Mouse (Mus musculus): ENCODE results near the gene Trarg1. TPM values are rescaled to one million over a fixed set of nuclear protein-coding genes. Genes with fewer than 3 reads are reported as not detected.

Gene Trarg1
- polyA plus RNA-seq, 1 experiment from 2014 or later, result 0.61 TPM

DNA sequence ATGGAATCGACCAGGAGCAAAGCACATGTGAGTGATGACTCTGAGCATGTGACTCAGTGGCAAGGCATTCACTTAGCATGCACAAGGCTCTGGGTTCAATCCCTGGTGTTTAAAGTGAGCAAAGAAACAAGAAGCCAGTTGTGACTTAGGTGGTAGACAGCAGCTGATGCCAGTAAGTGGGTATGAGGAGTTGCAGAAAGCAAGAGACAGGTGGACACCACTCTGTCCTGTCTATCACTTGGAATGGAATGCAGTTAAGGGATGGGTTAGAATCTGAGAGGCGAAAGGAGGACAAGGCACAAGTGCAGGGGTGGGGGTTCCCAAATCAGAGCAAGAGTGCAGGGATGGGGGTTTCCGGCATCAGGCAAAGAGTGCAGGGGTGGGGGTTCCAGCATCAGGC is 12.5 kb downstream of the Trarg1 start:
- no peak overlapping the region for H3K4me3 ChIP-seq
- no peak for ATAC-seq (ENCODE audit: insufficient number of reproducible peaks, insufficient read depth, low FRiP score, low TSS enrichment)

DNA sequence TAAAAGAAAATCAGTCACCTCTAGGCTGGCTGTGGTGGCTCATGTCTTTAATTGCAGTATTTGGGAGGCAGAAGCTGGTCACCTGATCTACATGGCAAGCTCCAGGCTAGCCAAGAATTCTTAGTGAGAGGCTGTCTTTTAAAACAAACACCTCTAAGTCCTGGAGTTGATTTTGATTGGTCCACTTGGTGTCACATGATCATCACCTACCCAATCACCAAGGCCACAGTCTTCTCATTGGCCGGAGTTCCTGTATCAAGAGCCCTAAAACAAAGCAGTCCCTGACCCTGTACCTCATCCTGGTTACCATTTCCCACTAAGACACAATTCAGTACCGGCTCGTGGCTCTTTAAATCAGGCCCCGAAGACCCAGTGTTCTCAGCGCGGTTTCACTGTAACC is 16.2 kb downstream of the Trarg1 start:
- Histone ChIP-seq H3K36me3 (no peaks in the 10 kb centered on the region), H3K4me1 (no peaks in the 10 kb centered on the region), H3K4me2 (replicated peaks) (no peak overlapping the region), H3K9ac (no peak overlapping the region), H3K27me3 (no peaks in the 10 kb centered on the region), H3K27ac (no peak overlapping the region), H3K9me3 (no peaks in the 10 kb centered on the region), H3K4me3 (no peak overlapping the region)
- 65% methylated on average over 6 of the region's 6 CpGs for WGBS
- ATAC-seq (ENCODE audit: insufficient number of reproducible peaks, insufficient read depth, low FRiP score, low TSS enrichment), result no peak

More for the DNA sequence above, 12.5 kb downstream of the Trarg1 start:
- 76% methylated on average over 3 of the region's 3 CpGs for WGBS
- Histone ChIP-seq H3K36me3 (no peaks in the 10 kb centered on the region), H3K4me2 (replicated peaks) (no peak overlapping the region), H3K27ac (no peak overlapping the region), H3K4me1 (no peaks in the 10 kb centered on the region), H3K9ac (no peak overlapping the region), H3K9me3 (no peaks in the 10 kb centered on the region), H3K27me3 (no peaks in the 10 kb centered on the region)

DNA sequence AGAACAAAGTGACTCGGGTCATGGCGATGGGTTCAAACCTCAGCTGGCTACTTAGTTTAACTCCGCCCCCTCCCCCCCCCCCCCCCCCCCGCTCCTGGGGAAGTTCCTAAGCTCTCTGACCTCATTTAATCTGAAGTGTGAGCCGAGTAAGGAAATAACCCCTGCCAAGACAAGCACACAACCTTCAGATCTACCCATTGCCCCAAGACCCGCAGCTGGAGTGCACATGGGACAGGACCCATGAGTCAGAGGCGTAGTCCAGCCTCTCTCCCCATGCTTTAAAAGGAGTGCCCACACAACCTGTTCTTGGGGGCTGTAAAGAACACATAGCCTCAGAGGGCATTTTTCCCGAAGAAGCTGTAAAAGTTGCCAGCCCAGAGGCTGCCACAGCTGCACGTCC is 20.0 kb downstream of the Trarg1 start:
- WGBS, result 59% methylated on average over 8 of the region's 9 CpGs
- H3K27ac ChIP-seq, result no peak overlapping the region
- no peaks in the 10 kb centered on the region for H3K4me1 ChIP-seq
- no peak overlapping the region for H3K4me2 ChIP-seq (replicated peaks)
- ATAC-seq (ENCODE audit: insufficient number of reproducible peaks, insufficient read depth, low FRiP score, low TSS enrichment), result no peak
- no peaks in the 10 kb centered on the region for H3K27me3 ChIP-seq
- H3K4me3 ChIP-seq, result no peak overlapping the region
- H3K9ac ChIP-seq, result no peak overlapping the region
- no peaks in the 10 kb centered on the region for H3K9me3 ChIP-seq
- no peaks in the 10 kb centered on the region for H3K36me3 ChIP-seq

DNA sequence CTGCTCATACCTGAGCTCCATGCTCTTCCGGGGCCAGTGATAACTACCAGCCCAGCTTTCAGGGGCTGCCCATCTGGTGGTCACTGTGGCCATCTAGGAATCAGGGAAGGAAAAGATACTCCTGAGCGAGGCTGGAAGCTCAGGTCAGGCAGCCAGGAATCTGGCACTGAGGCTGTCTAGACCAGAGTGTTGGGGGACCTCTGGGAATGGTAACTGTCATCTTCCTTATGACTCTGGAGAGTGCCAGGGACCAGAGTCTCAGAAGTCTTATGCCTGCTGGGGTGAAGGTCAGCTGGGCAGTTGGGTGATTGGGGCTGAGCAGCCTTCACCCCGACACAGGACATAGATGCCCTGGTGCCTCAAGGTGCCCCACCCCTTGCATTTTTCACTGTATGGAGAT is 28.0 kb downstream of the Trarg1 start:
- H3K27ac ChIP-seq, result no peak overlapping the region
- H3K4me2 ChIP-seq (replicated peaks), result no peak overlapping the region
- no peaks in the 10 kb centered on the region for H3K9me3 ChIP-seq
- H3K27me3 ChIP-seq, result no peaks in the 10 kb centered on the region
- H3K4me3 ChIP-seq, result no peak overlapping the region
- peaks cover 11% of the 10 kb centered on the region for H3K4me1 ChIP-seq
- ATAC-seq (ENCODE audit: insufficient number of reproducible peaks, insufficient read depth, low FRiP score, low TSS enrichment), result no peak
- no peaks in the 10 kb centered on the region for H3K36me3 ChIP-seq
- no peak overlapping the region for H3K9ac ChIP-seq
- 81% methylated on average over 3 of the region's 3 CpGs for WGBS

- WGBS, result 97% methylated on average over 1 of the region's 1 CpGs
- Histone ChIP-seq H3K27ac (no peak overlapping the region), H3K9me3 (no peaks in the 10 kb centered on the region), H3K27me3 (no peaks in the 10 kb centered on the region), H3K4me3 (no peak overlapping the region), H3K36me3 (no peaks in the 10 kb centered on the region), H3K4me2 (replicated peaks) (no peak overlapping the region), H3K4me1 (peaks cover 11% of the 10 kb centered on the region), H3K9ac (no peak overlapping the region)
- ATAC-seq (ENCODE audit: insufficient number of reproducible peaks, insufficient read depth, low FRiP score, low TSS enrichment), result no peak
These were observed 28.5 kb downstream of the Trarg1 start for GRCm38 (mm10) chr11:76708066-76708465.

DNA sequence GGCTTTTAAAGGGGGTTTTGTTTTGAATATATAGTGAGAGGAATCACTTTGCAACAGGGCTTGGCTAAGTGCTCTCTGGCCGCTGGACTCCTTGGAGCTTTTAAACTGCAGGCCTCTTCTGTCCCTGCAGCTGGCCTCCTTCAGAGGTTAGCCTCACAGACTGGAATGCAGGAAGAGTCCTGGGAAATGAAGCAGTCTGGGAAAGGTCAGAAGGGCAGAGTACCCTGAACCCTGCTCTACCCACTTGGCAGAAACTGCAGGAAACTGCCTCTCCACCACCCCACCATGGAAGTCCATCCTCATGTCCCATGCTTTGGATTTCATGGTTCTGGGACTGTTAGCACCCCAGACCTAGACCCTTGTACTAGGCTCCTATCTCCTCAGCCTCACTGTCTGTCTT is 29.3 kb downstream of the Trarg1 start:
- peaks cover 11% of the 10 kb centered on the region for H3K4me1 ChIP-seq
- WGBS, result 38% methylated on average over 1 of the region's 1 CpGs
- no peaks in the 10 kb centered on the region for H3K27me3 ChIP-seq
- no peak overlapping the region for H3K4me2 ChIP-seq (replicated peaks)
- ATAC-seq (ENCODE audit: insufficient number of reproducible peaks, insufficient read depth, low FRiP score, low TSS enrichment), result no peak
- no peak overlapping the region for H3K9ac ChIP-seq
- H3K36me3 ChIP-seq, result no peaks in the 10 kb centered on the region
- no peaks in the 10 kb centered on the region for H3K9me3 ChIP-seq
- no peak overlapping the region for H3K27ac ChIP-seq
- H3K4me3 ChIP-seq, result no peak overlapping the region

DNA sequence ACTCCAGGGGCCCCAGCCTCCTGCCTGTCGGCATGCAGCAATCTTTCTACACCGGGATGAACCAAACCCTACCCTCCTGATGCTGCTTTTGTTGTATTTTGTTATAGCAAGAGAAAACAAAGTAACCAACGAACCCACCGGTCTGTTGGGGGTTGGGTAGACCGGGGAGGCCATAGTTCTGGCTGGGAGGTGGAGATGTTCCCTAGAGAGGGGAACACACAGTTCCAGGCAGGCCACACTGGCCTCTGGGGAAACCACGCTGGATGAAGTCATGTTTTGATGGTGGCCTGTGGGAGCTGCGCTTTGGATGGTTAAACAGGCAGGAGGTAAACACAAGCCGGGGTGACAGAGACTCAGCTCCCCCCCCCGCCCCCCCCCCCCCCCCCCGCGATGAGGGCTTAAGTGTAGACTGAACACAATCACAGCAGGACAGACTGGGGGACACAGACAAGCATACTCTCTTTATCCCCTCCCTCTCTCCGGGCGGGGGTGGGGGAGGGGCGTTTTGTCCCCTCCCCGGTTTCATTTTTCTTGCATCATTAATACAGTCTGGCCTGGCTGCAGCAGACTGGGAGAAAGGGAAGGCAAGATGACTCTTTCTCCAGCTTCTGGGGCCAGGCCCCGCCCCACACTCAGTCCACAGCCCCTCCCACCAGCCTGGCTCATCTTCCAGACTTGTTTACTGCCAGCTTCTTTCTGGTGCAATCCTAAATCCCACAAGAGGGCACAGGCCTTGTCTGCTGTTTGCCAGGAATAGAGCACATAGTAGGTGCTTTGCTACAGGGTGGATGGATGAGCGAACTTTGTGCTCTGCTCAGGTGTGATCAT is 30.2 kb downstream of the Trarg1 start:
- Histone ChIP-seq H3K4me1 (peaks cover 11% of the 10 kb centered on the region), H3K27me3 (no peaks in the 10 kb centered on the region), H3K9me3 (no peaks in the 10 kb centered on the region), H3K27ac (no peak overlapping the region), H3K4me3 (no peak overlapping the region), H3K36me3 (no peaks in the 10 kb centered on the region), H3K4me2 (replicated peaks) (peak overlapping the region; percentile 32), H3K9ac (no peak overlapping the region)
- peak; percentile 47 for ATAC-seq (ENCODE audit: insufficient number of reproducible peaks, insufficient read depth, low FRiP score, low TSS enrichment)
- 18% methylated on average over 15 of the region's 17 CpGs for WGBS

DNA sequence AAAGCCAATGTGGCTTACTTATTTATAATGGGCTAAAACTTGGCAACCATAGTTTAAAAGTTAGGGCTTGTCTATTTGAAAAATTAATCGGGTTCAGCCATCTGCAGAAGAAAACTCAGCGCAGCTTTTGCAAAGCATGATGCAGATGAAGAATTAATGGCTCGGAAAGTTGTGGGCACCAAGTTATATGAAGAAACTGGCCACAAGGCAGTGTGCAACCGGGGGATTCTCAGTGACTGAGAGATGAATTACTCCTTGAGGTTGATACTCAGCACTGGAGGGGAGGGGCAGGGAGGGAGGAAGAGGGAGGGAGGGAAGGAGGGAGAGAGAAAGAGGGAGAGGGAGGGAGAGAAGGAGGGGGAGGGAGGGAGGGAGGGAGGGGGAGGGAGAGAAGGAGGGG is 37.4 kb downstream of the Trarg1 start:
- Histone ChIP-seq H3K4me2 (replicated peaks) (no peak overlapping the region), H3K9ac (no peak overlapping the region), H3K27ac (no peak overlapping the region), H3K4me3 (no peak overlapping the region), H3K4me1 (no peaks in the 10 kb centered on the region), H3K27me3 (no peaks in the 10 kb centered on the region), H3K36me3 (no peaks in the 10 kb centered on the region), H3K9me3 (no peaks in the 10 kb centered on the region)
- no peak for ATAC-seq (ENCODE audit: insufficient number of reproducible peaks, insufficient read depth, low FRiP score, low TSS enrichment)
- WGBS, result 77% methylated on average over 4 of the region's 4 CpGs

- no peaks in the 10 kb centered on the region for H3K4me1 ChIP-seq
- H3K27ac ChIP-seq, result no peak overlapping the region
- no peak for ATAC-seq (ENCODE audit: insufficient number of reproducible peaks, insufficient read depth, low FRiP score, low TSS enrichment)
- H3K9me3 ChIP-seq, result no peaks in the 10 kb centered on the region
- H3K4me2 ChIP-seq (replicated peaks), result no peak overlapping the region
- WGBS, result 80% methylated on average over 8 of the region's 8 CpGs
- no peak overlapping the region for H3K9ac ChIP-seq
- peaks cover 13% of the 10 kb centered on the region for H3K36me3 ChIP-seq
- H3K27me3 ChIP-seq, result no peaks in the 10 kb centered on the region
- no peak overlapping the region for H3K4me3 ChIP-seq
These were observed 44.3 kb downstream of the Trarg1 start for GRCm38 (mm10) chr11:76723911-76724310.

GRCm38 (mm10) chr11:76728093-76728492 is 48.5 kb downstream of the Trarg1 start:
- Histone ChIP-seq H3K4me3 (no peak overlapping the region), H3K4me2 (replicated peaks) (no peak overlapping the region), H3K36me3 (peaks cover 44% of the 10 kb centered on the region), H3K9ac (no peak overlapping the region), H3K27me3 (no peaks in the 10 kb centered on the region), H3K4me1 (no peaks in the 10 kb centered on the region), H3K27ac (no peak overlapping the region), H3K9me3 (no peaks in the 10 kb centered on the region)
- 93% methylated on average over 11 of the region's 11 CpGs for WGBS
- ATAC-seq (ENCODE audit: insufficient number of reproducible peaks, insufficient read depth, low FRiP score, low TSS enrichment), result no peak

- WGBS, result 83% methylated on average over 3 of the region's 3 CpGs
- H3K27me3 ChIP-seq, result no peaks in the 10 kb centered on the region
- H3K9me3 ChIP-seq, result no peaks in the 10 kb centered on the region
- H3K4me1 ChIP-seq, result no peaks in the 10 kb centered on the region
- H3K27ac ChIP-seq, result no peak overlapping the region
- H3K4me2 ChIP-seq (replicated peaks), result no peak overlapping the region
- peaks cover 68% of the 10 kb centered on the region for H3K36me3 ChIP-seq
- no peak for ATAC-seq (ENCODE audit: insufficient number of reproducible peaks, insufficient read depth, low FRiP score, low TSS enrichment)
- H3K9ac ChIP-seq, result no peak overlapping the region
- no peak overlapping the region for H3K4me3 ChIP-seq
These were observed 51.0 kb downstream of the Trarg1 start for GRCm38 (mm10) chr11:76730650-76731049.

DNA sequence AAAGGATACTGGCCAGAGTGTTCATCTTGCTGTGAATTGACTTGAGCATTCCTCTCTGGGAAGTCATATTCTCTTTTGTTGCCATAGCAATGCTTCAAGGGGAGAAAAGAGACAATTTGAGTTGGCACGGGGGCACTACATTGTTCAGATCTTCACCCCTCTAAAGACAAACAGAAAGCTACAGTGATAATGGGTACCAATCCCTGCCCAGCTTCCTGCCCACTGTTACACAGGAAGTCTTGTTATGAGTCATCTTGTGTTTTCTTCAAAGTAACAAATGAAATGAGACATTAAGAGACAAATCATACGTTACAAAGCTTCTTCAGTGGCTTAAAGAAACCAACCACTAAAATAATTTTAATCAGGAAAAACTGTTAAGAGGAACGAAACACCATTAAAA is 55.0 kb downstream of the Trarg1 start:
- H3K4me3 ChIP-seq, result no peak overlapping the region
- H3K36me3 ChIP-seq, result peaks cover 59% of the 10 kb centered on the region
- 85% methylated on average over 3 of the region's 3 CpGs for WGBS

More for the DNA sequence above, 55.0 kb downstream of the Trarg1 start:
- Histone ChIP-seq H3K27me3 (no peaks in the 10 kb centered on the region), H3K9me3 (no peaks in the 10 kb centered on the region), H3K27ac (no peak overlapping the region), H3K4me1 (no peaks in the 10 kb centered on the region), H3K9ac (no peak overlapping the region), H3K4me2 (replicated peaks) (no peak overlapping the region)
- no peak for ATAC-seq (ENCODE audit: insufficient number of reproducible peaks, insufficient read depth, low FRiP score, low TSS enrichment)
